Mouse (Mus musculus) adrenal gland, adult 2 months (tissue): Measurements from ENCODE around the gene B3gnt2. TPM values are rescaled to one million over a fixed set of nuclear protein-coding genes. Genes with fewer than 3 reads are reported as not detected.

Source experiments
- DNase-seq: peaks from one replicate; pipeline ENCODE4 v3.0.0; 2021
- polyA plus RNA-seq: library from polyadenylated mRNA; depleted of rRNA; stranded (reverse); fragments of >200 nt; gene quantifications from 2 replicates; pipeline ENCODE4 v1.2.3, GENCODE M21; 2012
- total RNA-seq, 2 experiments: library from RNA; stranded (reverse); gene quantifications; 2 replicates each; pipeline ENCODE4 v1.2.3; 2021

The B3gnt2 gene
- total and polyA plus RNA-seq, 3 experiments = 47.6 to 64.7 (median 54.5) TPM

GRCm38 (mm10) chr11:22847732-22848648 lies 12.8 kb downstream of the B3gnt2 start:
- DNase-seq = peak; percentile 62

GRCm38 (mm10) chr11:22846960-22847731 lies 13.6 kb downstream of the B3gnt2 start:
- peak; percentile 40 for DNase-seq

GRCm38 (mm10) chr11:22846093-22846835 lies 14.5 kb downstream of the B3gnt2 start:
- DNase-seq = peak; percentile 28

GRCm38 (mm10) chr11:22844754-22845718 lies 15.7 kb downstream of the B3gnt2 start:
- peak; percentile 62 for DNase-seq

- DNase-seq = peak; percentile 28
Measured at GRCm38 (mm10) chr11:22839456-22839855, 21.3 kb downstream of the B3gnt2 start.

- DNase-seq = no peak
Measured at GRCm38 (mm10) chr11:22838361-22838760, 22.4 kb downstream of the B3gnt2 start.

- peak; percentile 6 for DNase-seq
Measured at GRCm38 (mm10) chr11:22836269-22836668, 24.5 kb downstream of the B3gnt2 start.

GRCm38 (mm10) chr11:22832600-22832999 lies 28.2 kb downstream of the B3gnt2 start:
- DNase-seq = no peak

GRCm38 (mm10) chr11:22831916-22832315 lies 28.8 kb downstream of the B3gnt2 start:
- peak; percentile 2 for DNase-seq

- no peak for DNase-seq
Measured at GRCm38 (mm10) chr11:22830684-22831083, 30.1 kb downstream of the B3gnt2 start.

GRCm38 (mm10) chr11:22830179-22830611 lies 30.6 kb downstream of the B3gnt2 start:
- DNase-seq = peak; percentile 66

- DNase-seq = no peak
Measured at GRCm38 (mm10) chr11:22828988-22829632, 31.7 kb downstream of the B3gnt2 start.

GRCm38 (mm10) chr11:22827514-22828080 lies 33.2 kb downstream of the B3gnt2 start:
- DNase-seq = peak; percentile 69

- no peak for DNase-seq
Measured at GRCm38 (mm10) chr11:22826665-22827064, 34.1 kb downstream of the B3gnt2 start.

- no peak for DNase-seq
Measured at GRCm38 (mm10) chr11:22826051-22826450, 34.7 kb downstream of the B3gnt2 start.

GRCm38 (mm10) chr11:22825548-22825947 lies 35.2 kb downstream of the B3gnt2 start:
- DNase-seq = no peak

- DNase-seq = peak; percentile 67
Measured at GRCm38 (mm10) chr11:22824049-22824705, 36.6 kb downstream of the B3gnt2 start.

GRCm38 (mm10) chr11:22821243-22821642 lies 39.5 kb downstream of the B3gnt2 start:
- DNase-seq = peak; percentile 31

GRCm38 (mm10) chr11:22818371-22818770 lies 42.4 kb downstream of the B3gnt2 start:
- no peak for DNase-seq
